Mouse (Mus musculus): Measurements from ENCODE around the gene Lrp6. TPM values are rescaled to one million over a fixed set of nuclear protein-coding genes. Genes with fewer than 3 reads are reported as not detected.

Lrp6 gene
- polyA plus RNA-seq, 1 experiment, result 5.0 TPM

DNA sequence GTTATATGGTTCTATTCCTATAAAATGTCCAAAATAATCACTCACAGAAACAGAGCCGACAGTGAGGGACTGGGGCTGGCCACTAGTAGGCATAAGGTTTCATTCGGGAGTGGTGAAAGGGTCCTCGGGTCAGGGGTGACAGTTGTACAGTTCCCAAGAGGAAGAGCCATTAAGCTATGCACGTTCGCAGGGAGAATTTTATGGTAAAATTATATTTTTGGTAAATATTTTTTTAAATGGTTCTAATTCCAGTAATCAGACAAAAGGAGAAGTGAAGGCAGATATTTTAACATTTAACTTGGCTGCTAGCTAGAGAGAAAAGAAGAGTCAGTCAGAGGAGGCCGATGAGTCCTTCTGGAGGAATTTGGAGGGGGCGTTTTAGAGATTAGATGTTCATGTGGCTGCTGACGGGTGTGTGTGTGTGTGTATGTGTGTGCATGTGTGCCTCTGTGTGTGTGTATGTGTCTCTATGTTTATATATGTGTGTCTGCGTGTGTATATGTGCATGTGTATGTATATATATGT, 131.8 kb downstream of the Lrp6 start:
- Histone ChIP-seq H3K9me3 (peaks cover 6% of the 10 kb centered on the region; the same call in 1 of the 2 replicates), H3K4me3 (replicated peaks) (peak overlapping the region; percentile 33), H3K36me3 (replicated peaks; ENCODE audit: low read length) (peaks cover 2% of the 10 kb centered on the region), H3K27me3 (replicated peaks) (peaks cover 11% of the 10 kb centered on the region), H3K4me1 (peaks cover 63% of the 10 kb centered on the region)
- no peak for TF ChIP-seq GATA1 (IDR thresholded peaks at IDR 0.05; ENCODE audit: borderline replicate concordance, low read length)
- TF ChIP-seq FLI1 (IDR thresholded peaks at IDR 0.05; ENCODE audit: low read length), result no peak

GRCm38 (mm10) chr6:134434044-134434443, 132.7 kb downstream of the Lrp6 start:
- no peak for TF ChIP-seq FLI1 (IDR thresholded peaks at IDR 0.05; ENCODE audit: low read length)
- TF ChIP-seq GATA1 (IDR thresholded peaks at IDR 0.05; ENCODE audit: borderline replicate concordance, low read length), result no peak
- H3K36me3 ChIP-seq (replicated peaks; ENCODE audit: low read length), result peaks cover 2% of the 10 kb centered on the region
- H3K27me3 ChIP-seq (replicated peaks), result peaks cover 3% of the 10 kb centered on the region
- no peak overlapping the region for H3K4me3 ChIP-seq (replicated peaks)
- H3K9me3 ChIP-seq, result peaks cover 6% of the 10 kb centered on the region; the same call in 1 of the 2 replicates
- H3K4me1 ChIP-seq, result peaks cover 56% of the 10 kb centered on the region

- Histone ChIP-seq H3K36me3 (replicated peaks; ENCODE audit: low read length) (peaks cover 2% of the 10 kb centered on the region), H3K9me3 (peaks cover 9% of the 10 kb centered on the region), H3K4me1 (peaks cover 56% of the 10 kb centered on the region), H3K4me3 (replicated peaks) (no peak overlapping the region), H3K27me3 (replicated peaks) (peaks cover 1% of the 10 kb centered on the region)
- TF ChIP-seq GATA1 (IDR thresholded peaks at IDR 0.05; ENCODE audit: borderline replicate concordance, low read length) (no peak), FLI1 (IDR thresholded peaks at IDR 0.05; ENCODE audit: low read length) (no peak)
Measured at GRCm38 (mm10) chr6:134433281-134433680, 133.5 kb downstream of the Lrp6 start.

DNA sequence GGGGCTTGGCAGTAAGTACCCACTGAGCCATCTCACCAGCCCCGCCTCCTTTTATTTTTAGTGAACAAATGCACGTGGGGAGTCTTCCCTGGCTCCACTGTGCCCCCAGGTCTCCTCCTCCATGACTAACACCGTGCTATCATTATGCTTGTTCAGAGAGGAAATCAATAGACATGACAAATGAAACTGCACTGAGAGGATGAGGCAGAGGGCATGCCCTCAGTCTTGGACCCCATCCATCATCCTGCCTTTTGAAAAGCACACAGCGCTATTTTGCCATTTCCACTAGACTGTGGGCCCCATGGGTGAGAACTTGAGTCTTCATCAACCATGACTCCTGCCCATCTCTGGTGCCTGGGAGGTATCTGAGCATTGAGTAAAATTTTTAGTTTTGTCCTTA, 135.2 kb downstream of the Lrp6 start:
- TF ChIP-seq GATA1 (IDR thresholded peaks at IDR 0.05; ENCODE audit: borderline replicate concordance, low read length), result no peak
- no peak for TF ChIP-seq FLI1 (IDR thresholded peaks at IDR 0.05; ENCODE audit: low read length)
- Histone ChIP-seq H3K27me3 (replicated peaks) (no peaks in the 10 kb centered on the region), H3K9me3 (peaks cover 15% of the 10 kb centered on the region), H3K36me3 (replicated peaks; ENCODE audit: low read length) (peaks cover 8% of the 10 kb centered on the region), H3K4me1 (peaks cover 50% of the 10 kb centered on the region), H3K4me3 (replicated peaks) (no peak overlapping the region)

DNA sequence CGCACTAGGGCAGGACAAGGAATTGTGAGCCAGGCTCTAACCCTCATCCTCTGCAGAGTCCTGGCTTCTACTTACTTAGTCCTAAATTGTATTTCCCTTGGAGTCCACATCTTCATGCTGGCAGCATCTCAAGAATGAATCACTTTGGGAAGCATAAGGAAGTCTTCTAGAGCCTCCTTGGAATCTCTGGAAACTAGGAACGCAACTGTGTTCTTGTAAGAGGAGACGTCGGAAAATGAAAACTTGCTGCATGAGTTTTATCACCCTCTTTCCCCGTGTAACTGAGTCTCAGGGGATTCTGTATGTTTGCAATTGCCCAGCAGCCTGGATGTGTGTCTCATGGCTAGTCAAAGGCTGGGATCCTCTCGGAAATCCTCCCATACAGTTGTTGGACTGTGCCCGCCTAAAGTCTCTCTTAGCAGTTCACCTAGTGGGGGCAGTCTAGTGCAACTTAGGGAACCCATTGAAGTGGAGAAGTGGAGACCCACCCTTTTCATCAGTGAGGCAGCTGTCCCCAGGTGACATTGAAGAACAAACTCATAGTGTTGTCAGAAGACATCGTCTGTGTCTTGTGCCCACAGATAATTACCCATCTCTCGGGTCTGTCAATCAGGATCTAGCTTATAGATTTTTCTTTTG, 136.5 kb downstream of the Lrp6 start:
- no peaks in the 10 kb centered on the region for H3K27me3 ChIP-seq (replicated peaks)
- H3K36me3 ChIP-seq (replicated peaks; ENCODE audit: low read length), result peaks cover 6% of the 10 kb centered on the region
- peaks cover 9% of the 10 kb centered on the region for H3K9me3 ChIP-seq
- TF ChIP-seq GATA1 (IDR thresholded peaks at IDR 0.05; ENCODE audit: borderline replicate concordance, low read length) (no peak), FLI1 (IDR thresholded peaks at IDR 0.05; ENCODE audit: low read length) (no peak)
- no peak overlapping the region for H3K4me3 ChIP-seq (replicated peaks)
- H3K4me1 ChIP-seq, result peaks cover 49% of the 10 kb centered on the region

- no peak overlapping the region for H3K4me3 ChIP-seq (replicated peaks)
- H3K4me1 ChIP-seq, result peaks cover 35% of the 10 kb centered on the region
- peaks cover 9% of the 10 kb centered on the region for H3K9me3 ChIP-seq
- peaks cover 4% of the 10 kb centered on the region for H3K27me3 ChIP-seq (replicated peaks)
- TF ChIP-seq FLI1 (IDR thresholded peaks at IDR 0.05; ENCODE audit: low read length) (no peak), GATA1 (IDR thresholded peaks at IDR 0.05; ENCODE audit: borderline replicate concordance, low read length) (no peak)
- peaks cover 6% of the 10 kb centered on the region for H3K36me3 ChIP-seq (replicated peaks; ENCODE audit: low read length)
Measured at GRCm38 (mm10) chr6:134428455-134428854, 138.3 kb downstream of the Lrp6 start.

GRCm38 (mm10) chr6:134427165-134427564, 139.6 kb downstream of the Lrp6 start:
- H3K4me3 ChIP-seq (replicated peaks), result no peak overlapping the region
- H3K27me3 ChIP-seq (replicated peaks), result peaks cover 5% of the 10 kb centered on the region
- peaks cover 22% of the 10 kb centered on the region for H3K4me1 ChIP-seq
- TF ChIP-seq GATA1 (IDR thresholded peaks at IDR 0.05; ENCODE audit: borderline replicate concordance, low read length) (no peak), FLI1 (IDR thresholded peaks at IDR 0.05; ENCODE audit: low read length) (no peak)
- H3K9me3 ChIP-seq, result peaks cover 9% of the 10 kb centered on the region
- peaks cover 6% of the 10 kb centered on the region for H3K36me3 ChIP-seq (replicated peaks; ENCODE audit: low read length)

GRCm38 (mm10) chr6:134425216-134425717, 141.5 kb downstream of the Lrp6 start:
- TF ChIP-seq FLI1 (IDR thresholded peaks at IDR 0.05; ENCODE audit: low read length) (no peak), GATA1 (IDR thresholded peaks at IDR 0.05; ENCODE audit: borderline replicate concordance, low read length) (no peak)
- Histone ChIP-seq H3K9me3 (peaks cover 9% of the 10 kb centered on the region), H3K4me1 (peaks cover 6% of the 10 kb centered on the region), H3K4me3 (replicated peaks) (peak overlapping the region; percentile 18), H3K36me3 (replicated peaks; ENCODE audit: low read length) (peaks cover 6% of the 10 kb centered on the region), H3K27me3 (replicated peaks) (peaks cover 5% of the 10 kb centered on the region)

GRCm38 (mm10) chr6:134421921-134422320, 144.8 kb downstream of the Lrp6 start:
- H3K4me1 ChIP-seq, result peaks cover 6% of the 10 kb centered on the region
- H3K27me3 ChIP-seq (replicated peaks), result peaks cover 12% of the 10 kb centered on the region
- TF ChIP-seq GATA1 (IDR thresholded peaks at IDR 0.05; ENCODE audit: borderline replicate concordance, low read length) (no peak), FLI1 (IDR thresholded peaks at IDR 0.05; ENCODE audit: low read length) (no peak)
- no peak overlapping the region for H3K4me3 ChIP-seq (replicated peaks)
- no peaks in the 10 kb centered on the region for H3K9me3 ChIP-seq
- H3K36me3 ChIP-seq (replicated peaks; ENCODE audit: low read length), result no peaks in the 10 kb centered on the region

- H3K27me3 ChIP-seq (replicated peaks), result peaks cover 17% of the 10 kb centered on the region
- H3K36me3 ChIP-seq (replicated peaks; ENCODE audit: low read length), result no peaks in the 10 kb centered on the region
- TF ChIP-seq GATA1 (IDR thresholded peaks at IDR 0.05; ENCODE audit: borderline replicate concordance, low read length) (no peak), FLI1 (IDR thresholded peaks at IDR 0.05; ENCODE audit: low read length) (no peak)
- H3K9me3 ChIP-seq, result no peaks in the 10 kb centered on the region
- no peak overlapping the region for H3K4me3 ChIP-seq (replicated peaks)
- H3K4me1 ChIP-seq, result peaks cover 4% of the 10 kb centered on the region
Measured at GRCm38 (mm10) chr6:134420375-134420774, 146.4 kb downstream of the Lrp6 start.

Measured in megakaryocyte, embryonic 14.5 days (primary cell).